Mouse (Mus musculus) megakaryocyte progenitor cell, adult 5-6 weeks (primary cell): Measurements from ENCODE around the gene Rab31. TPM values are rescaled to one million over a fixed set of nuclear protein-coding genes. Genes with fewer than 3 reads are reported as not detected.

Experiments used
- ATAC-seq: replicated peaks from 2 replicates; pipeline ENCODE4 v1.8.0; 2016; ENCODE audit warnings: mild to moderate bottlenecking, moderate TSS enrichment, inconsistent platforms; ENCODE audit not compliant: poor library complexity
- total RNA-seq, 2 experiments: library from RNA; stranded (forward) in 1 of 2; stranded (reverse) in 1 of 2; fragments of 157-497, 149-512 nt in 1 of 2; fragments of 200-1000 nt in 1 of 2; gene quantifications; 2 replicates each; pipeline versions ENCODE4 v1.2.3 to v1.2.4; 2015 to 2017

Rab31 gene
- total RNA-seq, 2 experiments from 2014 or later: 44.3 to 75.1 TPM

DNA sequence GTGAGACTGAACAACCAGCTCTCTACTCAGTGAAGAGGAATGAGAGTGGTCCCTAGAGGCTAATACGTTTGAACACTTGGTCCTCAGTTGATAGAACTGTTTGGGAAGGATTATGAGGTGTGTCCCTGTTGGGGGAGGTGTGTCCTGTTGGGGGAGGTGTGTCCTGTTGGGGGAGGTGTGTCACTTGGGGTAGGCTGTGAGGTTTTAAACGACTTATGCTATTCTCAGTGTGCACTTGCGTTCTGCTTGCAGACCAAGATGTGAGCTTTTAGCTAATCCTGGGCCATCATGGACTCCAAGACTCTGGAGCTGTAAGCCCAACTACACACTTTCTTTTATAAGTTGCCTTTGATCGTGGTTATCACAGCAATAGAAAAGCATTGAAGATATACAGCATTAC lies 103.5 kb downstream of the Rab31 start:
- no peak for ATAC-seq

DNA sequence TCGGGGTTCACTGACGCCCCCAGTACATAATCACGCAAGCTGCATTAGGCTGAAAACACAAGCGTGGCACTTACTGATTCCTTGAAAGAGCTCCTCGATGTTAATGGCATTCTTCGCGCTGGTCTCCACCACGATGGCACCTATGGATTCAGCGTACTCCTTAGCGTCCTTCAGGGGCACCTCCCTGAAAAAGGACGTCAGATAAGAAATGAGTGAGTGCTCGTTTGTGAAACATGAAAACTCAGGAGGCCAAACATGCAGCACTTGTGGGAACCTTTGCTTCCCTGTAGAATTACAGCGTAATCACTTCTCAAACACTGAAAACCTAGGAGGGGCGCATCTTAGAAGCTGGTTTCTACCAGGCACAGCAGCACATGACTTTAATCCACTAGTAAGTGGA lies 104.8 kb downstream of the Rab31 start:
- ATAC-seq: no peak

DNA sequence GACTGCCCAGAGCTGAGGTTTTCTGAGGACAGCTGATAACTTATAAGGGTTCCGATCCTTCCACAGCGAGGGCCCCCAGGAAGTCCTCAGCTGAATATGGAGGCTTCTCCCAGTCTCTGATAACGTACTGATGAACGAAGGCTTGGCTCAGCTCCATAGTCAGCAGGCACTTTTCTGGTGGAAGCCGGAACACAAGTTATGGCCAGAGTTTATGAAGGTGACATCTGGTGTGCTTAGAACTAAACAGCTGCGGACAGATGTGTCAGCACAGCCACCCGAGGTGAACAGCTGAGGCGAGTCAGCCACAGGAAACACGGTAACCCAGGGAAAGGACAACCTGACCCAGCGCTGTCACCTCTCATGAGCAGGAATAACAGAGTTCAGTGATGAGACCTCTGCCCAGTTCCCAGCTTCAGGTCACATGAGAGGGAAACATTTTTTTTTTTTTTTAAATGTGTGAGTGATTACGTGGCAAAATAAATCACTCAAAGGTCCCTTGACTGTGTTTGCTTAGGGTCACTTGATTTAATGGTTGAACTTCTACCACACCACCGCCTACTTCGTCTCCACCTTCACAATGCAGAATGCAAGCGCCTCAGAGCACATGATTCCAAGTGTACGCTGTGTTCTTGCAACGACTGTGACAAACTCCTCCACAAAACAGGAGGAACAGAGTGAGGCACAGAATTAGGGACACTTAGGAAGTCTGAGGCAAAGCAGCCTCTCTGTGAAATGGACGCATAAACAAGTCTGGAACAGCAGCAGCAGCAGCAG lies 106.0 kb downstream of the Rab31 start:
- peak; percentile 14 for ATAC-seq

DNA sequence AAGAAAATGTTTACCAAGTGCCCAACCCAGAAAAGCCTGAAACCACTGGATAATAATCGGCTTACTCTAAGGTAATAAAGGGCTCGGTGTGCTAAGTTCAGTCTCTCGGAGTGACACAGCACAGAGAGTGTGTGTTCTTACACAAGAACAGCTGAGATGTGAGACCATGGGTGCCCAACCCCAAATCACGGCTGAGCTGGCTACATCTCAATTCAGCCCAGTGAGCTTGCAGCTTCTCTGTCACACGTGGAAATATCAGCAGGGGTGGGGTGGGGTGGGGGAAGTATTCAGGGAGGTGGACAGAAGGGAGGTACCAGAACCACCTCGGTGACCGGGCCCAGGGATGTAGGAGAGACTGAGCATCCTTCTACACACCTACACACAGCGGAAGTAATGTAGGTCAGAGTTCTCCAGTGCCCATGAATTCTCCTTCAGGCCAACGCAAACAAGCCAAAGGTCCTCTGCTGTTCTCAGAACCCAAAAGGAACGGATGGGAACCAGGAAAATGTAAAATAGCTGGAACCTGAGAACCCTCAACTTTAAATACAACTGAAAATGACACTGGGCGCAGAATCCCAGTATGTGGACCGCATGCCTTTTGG lies 106.7 kb downstream of the Rab31 start:
- no peak for ATAC-seq

DNA sequence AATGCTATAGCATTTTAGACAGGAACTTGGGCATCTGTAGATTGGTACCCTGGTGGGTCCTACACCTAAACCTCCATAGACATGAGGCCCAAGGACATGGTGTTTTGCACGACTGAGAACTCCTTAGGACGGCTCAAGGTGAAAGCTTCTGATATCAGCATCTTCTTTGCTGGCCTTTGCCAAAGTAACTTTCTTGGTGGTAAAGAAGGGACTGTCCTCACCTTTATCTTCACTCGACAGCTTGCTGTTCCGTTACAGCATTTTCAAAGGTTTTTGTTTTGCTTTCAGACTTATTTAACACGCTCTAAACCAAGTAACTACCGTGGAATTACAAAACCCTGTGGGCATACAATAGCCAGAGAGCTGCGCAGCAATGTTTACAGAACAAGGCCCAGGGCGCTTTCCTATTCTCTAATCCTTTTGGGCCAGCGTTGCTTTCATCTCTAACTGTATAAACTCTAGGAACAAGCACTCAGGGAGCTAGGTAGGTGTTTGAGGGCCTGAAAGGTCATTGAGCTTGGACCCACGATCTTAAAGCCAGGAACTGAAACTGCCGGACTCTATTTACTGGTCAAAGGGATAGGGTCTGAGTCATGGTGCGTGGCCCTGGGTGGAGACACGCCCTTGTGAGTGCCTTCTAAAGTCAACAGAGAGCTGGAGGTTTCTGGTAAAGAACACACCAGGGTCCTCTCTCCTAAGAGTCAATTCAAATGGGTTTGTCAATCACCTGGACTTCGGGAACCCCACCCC lies 109.0 kb downstream of the Rab31 start:
- peak; percentile 85 for ATAC-seq

DNA sequence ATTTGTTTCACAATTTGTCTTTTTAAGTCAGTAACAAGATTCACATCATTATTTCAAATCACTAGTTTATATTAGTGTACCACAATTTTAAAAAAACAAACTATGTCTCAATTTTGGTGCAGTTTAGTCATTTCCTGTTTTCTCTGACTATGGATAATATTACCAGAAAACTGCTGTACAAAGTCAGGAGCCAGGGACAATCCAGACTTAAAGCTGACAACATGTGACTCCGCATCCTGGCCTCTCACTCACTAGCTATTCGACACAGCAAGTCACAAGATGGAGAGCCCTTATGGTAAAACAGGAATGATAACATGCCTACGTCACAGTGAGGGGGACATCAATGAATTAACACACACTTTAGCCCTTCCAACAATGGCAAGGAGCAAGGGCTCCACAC lies 109.9 kb downstream of the Rab31 start:
- no peak for ATAC-seq

DNA sequence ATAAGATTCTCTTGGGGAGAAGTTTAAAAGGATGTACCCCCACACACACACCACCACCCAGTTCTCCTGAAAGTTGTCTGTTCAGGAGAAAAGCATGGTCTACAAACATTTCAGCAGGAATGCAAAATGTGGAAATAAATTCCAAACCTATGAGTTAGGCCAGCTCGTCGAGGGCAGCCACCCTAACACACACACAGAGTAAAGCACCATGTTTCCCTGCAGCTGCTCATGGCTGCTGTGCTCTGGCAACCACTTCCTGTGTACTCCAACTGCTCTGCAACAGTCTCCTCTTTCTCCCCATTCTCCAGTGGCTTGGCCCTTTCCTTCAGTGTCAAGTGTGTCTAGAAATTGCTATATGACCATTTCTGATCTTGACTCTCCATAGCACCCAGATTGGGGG lies 114.1 kb downstream of the Rab31 start:
- ATAC-seq: no peak

DNA sequence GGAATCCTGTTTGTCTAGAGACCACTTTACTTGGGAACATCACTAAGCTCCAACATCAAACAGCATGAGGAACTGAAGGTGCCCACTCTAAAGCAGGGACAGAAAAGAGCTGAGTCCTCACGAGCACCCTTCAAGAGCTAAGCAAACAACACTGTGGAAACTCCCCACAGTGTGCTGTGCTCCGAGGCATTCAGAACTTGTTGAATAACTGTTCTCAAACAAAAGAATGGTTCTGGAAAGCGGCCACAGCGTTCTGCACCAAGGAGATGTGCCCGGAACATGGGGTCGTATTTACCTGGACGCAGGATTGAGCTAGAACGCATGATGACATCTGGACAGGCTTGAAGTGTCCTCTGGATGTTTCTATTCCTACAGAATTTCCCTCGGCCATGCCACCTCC lies 114.6 kb downstream of the Rab31 start:
- no peak for ATAC-seq

DNA sequence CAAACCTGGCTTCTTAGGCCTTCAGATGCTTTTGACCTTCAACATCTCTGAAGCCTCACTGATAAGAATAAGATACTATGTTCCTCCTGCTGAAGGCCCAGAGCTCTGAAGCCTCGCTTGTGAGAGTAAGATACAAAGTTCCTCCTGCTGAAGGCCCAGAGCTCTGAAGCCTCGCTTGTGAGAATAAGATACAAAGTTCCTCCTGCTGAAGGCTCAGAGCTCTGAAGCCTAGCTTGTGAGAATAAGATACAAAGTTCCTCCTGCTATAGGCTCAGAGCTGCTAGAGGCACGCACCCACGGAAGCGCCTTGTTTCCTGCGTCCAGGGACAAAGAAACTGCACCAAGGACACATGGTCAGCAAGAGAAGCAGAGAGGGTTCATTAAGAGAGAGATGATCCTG lies 115.8 kb downstream of the Rab31 start:
- no peak for ATAC-seq

DNA sequence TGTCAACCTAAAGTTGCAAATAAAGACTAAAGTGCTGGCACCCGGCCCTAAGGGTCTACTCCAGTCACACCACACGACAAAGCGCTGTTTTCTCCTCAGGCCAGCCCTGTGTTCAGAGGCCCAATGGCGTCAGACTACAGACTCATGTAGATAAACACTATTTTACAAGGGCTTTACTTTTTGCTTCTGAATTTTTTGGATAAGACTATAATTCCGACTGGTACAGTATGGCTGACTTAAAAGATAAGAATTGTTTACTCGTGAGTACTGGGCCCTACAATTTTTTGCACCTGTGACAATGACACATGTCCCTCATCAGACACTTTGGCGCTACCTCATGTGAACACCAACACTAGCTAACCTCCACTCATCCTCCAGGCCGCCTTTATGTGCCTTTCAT lies 116.5 kb downstream of the Rab31 start:
- ATAC-seq: peak; percentile 83

DNA sequence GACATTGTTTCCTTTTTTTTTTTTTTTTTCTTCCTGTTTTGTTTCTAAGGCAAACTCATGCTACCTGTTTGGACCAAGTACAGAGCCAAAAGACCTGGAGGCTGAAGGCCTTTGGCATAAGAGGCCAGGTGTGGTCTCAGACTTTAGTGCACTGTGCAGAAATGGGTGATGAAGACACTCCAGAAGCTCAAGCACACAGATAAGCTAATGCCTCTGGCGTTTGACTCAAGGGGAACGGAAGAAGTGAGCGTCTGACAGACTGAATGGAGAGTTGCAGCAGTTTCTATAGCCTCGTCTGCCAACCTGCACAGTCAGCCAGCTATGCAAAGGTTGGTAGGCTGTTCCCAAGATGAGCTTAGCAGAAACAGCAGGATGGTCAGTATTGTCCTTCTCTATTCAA lies 116.9 kb downstream of the Rab31 start:
- ATAC-seq: 0 out of 2 replicates have a peak, but pooled peaks have one; percentile 3

DNA sequence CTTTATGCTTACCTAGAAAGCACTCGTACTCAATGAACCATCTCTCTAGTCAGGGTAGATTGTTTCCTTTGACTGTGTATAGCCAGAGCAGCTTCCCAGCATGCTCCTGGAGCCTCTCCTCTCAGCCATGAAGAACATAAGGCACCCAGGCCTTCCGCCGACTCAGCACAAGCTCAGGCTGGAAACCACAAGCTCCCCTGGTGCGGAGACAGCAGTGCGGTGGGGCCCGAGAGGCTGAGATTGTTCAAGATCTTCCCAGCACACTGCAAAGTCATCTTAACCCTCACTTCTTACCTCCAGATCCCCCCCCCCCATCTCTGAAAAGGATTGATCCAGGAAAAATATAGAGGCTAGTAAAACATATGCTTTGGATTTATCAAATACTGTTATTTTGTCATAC lies 122.0 kb downstream of the Rab31 start:
- no peak for ATAC-seq

DNA sequence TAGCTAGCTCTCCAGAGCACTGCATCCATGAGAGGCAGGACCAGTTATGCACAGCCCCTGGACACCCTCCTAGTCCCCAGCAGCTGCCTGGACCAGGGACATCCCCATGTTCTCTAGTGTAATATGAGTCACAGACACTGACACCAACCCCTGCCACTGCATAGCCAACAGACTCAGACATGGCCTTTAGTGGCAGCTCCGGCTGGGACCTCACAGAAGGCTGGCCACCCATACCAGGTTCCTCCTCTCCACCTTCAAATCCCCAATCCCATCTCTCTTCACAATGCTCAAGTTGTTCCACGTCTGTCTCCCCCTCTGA lies 123.4 kb downstream of the Rab31 start:
- no peak for ATAC-seq

DNA sequence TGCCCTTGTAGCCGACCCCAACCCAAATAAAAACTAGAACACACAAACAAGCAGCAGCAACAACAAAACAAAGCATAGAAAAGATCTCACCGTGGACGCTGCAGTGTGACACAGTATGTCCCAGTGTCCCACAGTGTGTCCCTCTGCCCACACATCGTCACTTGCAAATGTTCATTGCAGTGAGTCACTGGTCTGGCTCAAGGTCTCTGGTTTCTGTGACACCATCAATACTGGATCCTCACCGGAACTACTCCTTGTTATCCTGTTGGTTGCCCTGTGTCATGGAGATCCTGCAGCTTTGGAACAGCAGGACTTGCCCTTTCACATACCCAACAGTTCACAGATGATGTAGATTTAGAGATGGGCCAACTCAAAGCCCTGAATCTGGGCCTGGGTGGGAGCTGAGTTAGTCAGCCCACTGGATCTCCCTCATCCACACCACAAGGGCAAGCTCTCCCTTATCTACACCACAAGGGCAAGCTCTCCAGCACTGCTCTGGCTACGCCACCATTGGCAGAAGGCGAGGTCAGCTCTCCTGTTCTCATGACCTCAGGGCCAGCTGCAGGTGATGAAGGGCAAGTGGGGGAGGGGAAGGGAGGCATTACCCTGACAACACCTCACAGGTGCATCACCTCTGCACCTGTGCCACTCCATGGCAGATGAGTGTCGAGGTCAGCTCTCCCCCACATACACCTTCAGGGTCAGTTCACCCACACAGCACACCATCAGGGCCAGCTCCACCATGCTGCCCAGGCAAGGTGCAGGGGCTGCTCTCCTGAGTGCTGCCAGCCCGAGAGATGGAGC lies 124.0 kb downstream of the Rab31 start:
- ATAC-seq: 0 out of 2 replicates have a peak, but pooled peaks have one; percentile 17

DNA sequence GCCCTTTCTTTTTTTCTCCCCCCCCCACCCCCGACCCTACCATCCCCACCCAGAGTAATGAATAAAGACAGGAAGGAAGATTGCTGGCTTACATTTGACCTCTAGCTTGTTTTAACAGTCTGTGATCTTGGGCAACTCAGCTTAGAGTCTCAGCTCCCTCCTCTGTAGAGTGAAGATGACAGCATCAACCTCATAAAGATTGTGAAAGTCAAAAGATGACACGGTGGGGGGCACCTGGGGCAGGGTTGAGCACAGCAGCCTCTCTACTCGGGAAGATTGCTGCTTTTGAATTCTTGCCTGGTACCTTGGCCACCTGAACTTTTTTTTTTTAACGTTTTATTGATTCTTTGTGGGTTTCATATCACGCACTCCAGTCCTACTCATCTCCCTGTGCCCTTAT lies 124.6 kb downstream of the Rab31 start:
- peak; percentile 65 for ATAC-seq

DNA sequence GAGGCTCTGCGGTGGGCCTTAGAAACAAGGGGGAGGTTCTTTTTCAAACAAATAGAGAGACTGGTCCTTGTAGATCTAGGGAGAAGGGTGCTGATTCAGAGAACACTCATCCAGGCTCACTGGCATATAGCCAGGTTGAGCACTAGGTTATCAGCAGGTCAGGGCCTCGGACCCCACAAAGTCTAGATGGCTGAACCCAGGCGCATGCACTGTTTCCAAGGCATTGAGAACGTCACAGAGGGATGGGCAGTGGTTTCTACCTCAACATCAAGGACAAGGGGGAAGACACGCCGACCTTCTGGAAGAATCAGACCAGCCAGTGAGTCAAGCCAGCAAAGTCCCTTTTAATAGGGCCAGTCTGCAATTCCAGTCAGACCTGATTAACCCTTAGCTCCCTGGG lies 125.3 kb downstream of the Rab31 start:
- no peak for ATAC-seq

DNA sequence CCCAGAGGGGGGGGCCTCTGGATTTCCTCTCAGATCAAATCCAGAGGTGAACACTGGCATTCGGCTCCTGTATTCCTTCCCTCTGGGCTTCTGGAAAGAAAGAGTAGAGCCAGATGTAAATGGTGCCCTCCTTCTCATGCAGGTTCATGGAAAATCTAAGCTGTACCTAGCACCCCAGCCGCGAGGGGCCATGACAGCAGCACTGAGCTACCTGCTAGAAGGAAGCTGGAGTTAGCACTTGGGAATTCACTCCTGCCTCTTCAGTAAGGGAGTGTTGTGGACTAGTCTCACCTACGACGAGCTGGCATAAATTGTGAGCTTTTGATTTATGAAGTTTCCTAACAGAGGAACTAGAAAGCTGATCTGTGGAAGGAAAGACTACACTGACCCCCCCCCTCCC lies 129.0 kb downstream of the Rab31 start:
- ATAC-seq: no peak

DNA sequence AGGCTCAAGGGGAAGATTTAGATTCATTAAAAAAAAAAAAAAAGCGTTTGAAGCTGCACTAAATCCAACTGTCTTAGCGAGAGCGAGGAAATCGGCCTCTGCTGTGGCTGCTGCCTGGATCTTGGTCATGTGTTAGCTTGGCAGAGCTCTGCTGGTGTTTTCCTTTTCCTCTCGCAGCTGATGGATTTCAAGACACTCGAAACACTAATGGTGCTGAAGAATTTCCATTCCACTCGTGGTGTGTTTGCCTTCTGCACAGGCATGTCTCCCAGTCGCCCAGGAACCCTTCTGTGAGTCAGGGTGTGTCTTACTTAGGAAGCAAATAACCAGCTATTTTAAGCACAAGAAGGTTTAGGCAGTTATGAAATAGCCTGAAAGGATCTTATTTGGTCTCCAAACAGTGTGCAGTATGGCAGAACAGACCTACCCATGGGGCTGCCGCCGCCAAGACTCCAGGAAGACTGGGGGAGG lies 129.5 kb downstream of the Rab31 start:
- ATAC-seq: no peak

DNA sequence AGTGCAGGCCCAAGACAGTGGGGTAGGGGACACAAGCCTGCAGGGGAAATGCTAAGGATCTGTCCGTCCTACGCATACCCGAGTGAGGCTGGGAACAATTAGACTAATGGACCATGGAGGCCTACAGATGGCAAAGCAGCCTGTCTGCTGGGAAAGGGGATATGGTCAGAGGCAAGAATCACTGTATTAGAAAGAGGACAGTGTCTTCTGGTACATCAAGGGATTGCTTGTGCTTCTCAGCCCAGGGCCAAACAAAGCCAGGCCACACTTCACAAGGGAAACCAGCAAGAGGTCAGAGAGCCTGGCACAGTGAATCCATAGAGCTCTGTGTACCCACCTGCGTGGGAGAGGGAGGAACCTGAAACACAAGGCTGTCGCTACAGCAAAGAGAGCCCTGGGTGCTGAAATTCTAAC lies 130.0 kb downstream of the Rab31 start:
- no peak for ATAC-seq

DNA sequence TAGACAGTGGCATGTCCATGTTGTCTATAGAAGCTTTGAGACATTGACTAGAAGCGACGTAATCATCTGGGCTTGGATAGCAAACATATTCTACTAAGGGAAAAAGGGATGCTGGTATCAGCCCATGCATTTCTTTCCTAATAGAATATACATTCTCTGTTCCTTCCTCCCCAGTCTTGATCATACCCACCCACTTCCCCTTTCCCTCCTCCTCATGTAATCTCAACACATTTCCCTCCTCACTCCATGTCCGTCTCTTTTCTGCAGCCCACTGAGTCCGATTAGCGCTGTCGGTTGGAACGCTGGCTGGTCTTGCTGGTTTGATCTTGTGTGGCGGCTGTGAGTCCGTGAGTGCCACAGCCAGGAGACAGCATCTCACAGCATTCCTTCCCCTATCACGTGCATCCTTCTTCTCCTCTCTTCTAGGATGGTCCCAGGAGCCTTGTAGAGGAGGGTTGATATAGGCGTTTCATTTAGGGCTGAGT lies 130.8 kb downstream of the Rab31 start, which contains the start of gene Txndc2:
Txndc2 (minus strand) TSS at position 435 of the 485 bp plus-strand sequence.
- peak; percentile 85 for ATAC-seq

DNA sequence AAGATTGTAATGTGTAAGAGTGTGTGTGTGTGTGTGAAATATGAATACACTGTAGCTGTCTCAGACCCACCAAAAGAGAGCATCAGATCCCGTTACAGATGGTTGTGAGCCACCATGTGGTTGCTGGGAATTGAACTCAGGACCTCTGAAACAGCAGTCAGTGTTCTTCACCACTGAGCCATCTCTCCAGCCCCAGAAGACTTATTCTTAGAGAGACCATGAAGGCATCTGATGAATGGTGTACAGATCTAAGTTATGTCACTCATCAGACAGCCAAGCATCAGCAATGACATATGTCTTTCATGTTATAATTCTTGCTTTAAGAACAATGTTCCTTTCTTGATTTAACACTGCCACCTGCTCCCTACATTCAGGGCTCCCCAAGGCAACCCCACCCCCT lies 133.4 kb downstream of the Rab31 start:
- ATAC-seq: no peak
